Mouse (Mus musculus) intestine, embryonic 14.5 days (tissue): ENCODE results near the gene Adssl1. TPM values are rescaled to one million over a fixed set of nuclear protein-coding genes. Genes with fewer than 3 reads are reported as not detected.

Experiments used
- ATAC-seq: fragments of 200-750 bp; cut with Nextera tagmentation; replicated peaks from 2 replicates; pipeline ENCODE4 v1.8.0; 2017; ENCODE audit warnings: low read depth, moderate number of reproducible peaks, moderate TSS enrichment, moderate library complexity; ENCODE audit not compliant: low FRiP score, low TSS enrichment
- DNase-seq: peaks from one replicate; pipeline ENCODE4 v3.0.0-alpha.2; 2018; ENCODE audit warnings: low spot score
- H3K27ac ChIP-seq: fragments of 300-500 bp; sonication (generic); 2 replicates; pipeline ENCODE4 v1.5.1; 2014; ENCODE audit warnings: low read depth, mild to moderate bottlenecking, control low read depth
- H3K27me3 ChIP-seq: fragments of 300-500 bp; sonication (generic); replicated peaks from 2 replicates; pipeline ENCODE4 v1.6.1; 2014; ENCODE audit warnings: low read length, control low read depth; ENCODE audit not compliant: control insufficient read depth, insufficient read depth
- H3K36me3 ChIP-seq: fragments of 300-500 bp; sonication (generic); 2 replicates; pipeline ENCODE4 v1.6.1; 2014; ENCODE audit warnings: low read length, control low read depth; ENCODE audit not compliant: control insufficient read depth, insufficient read depth
- H3K4me1 ChIP-seq: fragments of 300-500 bp; sonication (generic); replicated peaks from 2 replicates; pipeline ENCODE4 v1.6.1; 2014; ENCODE audit warnings: low read length, control low read depth, mixed read lengths; ENCODE audit not compliant: control insufficient read depth, insufficient read depth
- H3K4me2 ChIP-seq: fragments of 300-500 bp; sonication (generic); 2 replicates; pipeline ENCODE4 v1.6.1; 2014; ENCODE audit warnings: low read length
- H3K4me3 ChIP-seq: fragments of 300-500 bp; sonication (generic); 2 replicates; pipeline ENCODE4 v1.5.1; 2014; ENCODE audit warnings: low read depth, low read length, control low read depth, mixed read lengths
- H3K9ac ChIP-seq: fragments of 300-500 bp; sonication (generic); 2 replicates; pipeline ENCODE4 v1.6.1; 2014; ENCODE audit warnings: mild to moderate bottlenecking, low read length
- H3K9me3 ChIP-seq: fragments of 300-500 bp; sonication (generic); 2 replicates; pipeline ENCODE4 v1.6.1; 2016; ENCODE audit warnings: low read length, control low read depth; ENCODE audit not compliant: control insufficient read depth
- WGBS: fragments of 180-500 bp; shearing (Covaris S2); extraction: QIAGEN DNeasy Blood & Tissue Kit; methylation state at CpG from one replicate; pipeline ENCODE4 v1.1.7; 2014; 5-methylcytosine and 5-hydroxymethylcytosine counted together
- polyA plus RNA-seq: library from polyadenylated mRNA; unstranded; fragments of >200 nt; fragmentation: Nextera tagmentation; extraction: Ambion mirVana; gene quantifications from 2 replicates; pipeline ENCODE4 v1.2.1, GENCODE M21; 2014

Gene Adssl1
- polyA plus RNA-seq, 1 experiment from 2014 or later = 1.8 TPM

- no peak overlapping the region for H3K9ac ChIP-seq
- no peak overlapping the region for H3K4me3 ChIP-seq
- H3K9me3 ChIP-seq = no peaks in the 10 kb centered on the region
- no peak overlapping the region for H3K4me2 ChIP-seq
- DNase-seq (no peak), ATAC-seq (no peak)
- H3K36me3 ChIP-seq = no peaks in the 10 kb centered on the region
- H3K27me3 ChIP-seq = peaks cover 4% of the 10 kb centered on the region; the same call in 1 of the 2 replicates
- WGBS = 68% methylated on average over 8 of the region's 8 CpGs
- peaks cover 38% of the 10 kb centered on the region for H3K4me1 ChIP-seq
- no peak overlapping the region for H3K27ac ChIP-seq
These were observed 29.1 kb upstream of the Adssl1 start for GRCm38 (mm10) chr12:112590566-112591239.

DNA sequence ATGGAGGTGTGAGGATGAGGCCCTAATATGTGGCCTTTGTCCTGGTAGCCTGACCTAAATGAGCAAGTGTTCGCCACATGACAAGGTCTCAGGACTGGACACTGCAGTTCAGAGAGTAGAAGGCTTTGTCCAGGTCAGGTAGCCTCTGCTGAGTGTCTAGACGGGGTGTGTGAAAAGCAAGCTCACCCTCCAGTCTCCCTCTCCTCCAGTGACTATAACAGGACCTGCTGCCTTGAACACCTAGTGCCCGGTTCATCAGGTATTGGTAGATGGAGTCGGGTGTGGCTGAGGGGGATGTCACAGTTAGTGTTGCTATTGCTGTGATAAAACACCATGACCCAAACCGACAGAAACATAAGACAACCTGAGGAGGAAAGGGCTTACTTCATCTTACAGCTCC is 28.6 kb upstream of the Adssl1 start:
- no peak for ATAC-seq
- H3K36me3 ChIP-seq = no peaks in the 10 kb centered on the region
- peaks cover 38% of the 10 kb centered on the region for H3K4me1 ChIP-seq
- H3K27ac ChIP-seq = no peak overlapping the region
- no peak overlapping the region for H3K9ac ChIP-seq
- H3K4me3 ChIP-seq = no peak overlapping the region
- DNase-seq = no peak
- no peaks in the 10 kb centered on the region for H3K9me3 ChIP-seq
- peaks cover 4% of the 10 kb centered on the region; the same call in 1 of the 2 replicates for H3K27me3 ChIP-seq
- no peak overlapping the region for H3K4me2 ChIP-seq
- 90% methylated on average over 5 of the region's 5 CpGs for WGBS

- H3K9ac ChIP-seq = no peak overlapping the region
- H3K4me1 ChIP-seq = peaks cover 38% of the 10 kb centered on the region
- no peaks in the 10 kb centered on the region for H3K9me3 ChIP-seq
- H3K4me2 ChIP-seq = no peak overlapping the region
- H3K36me3 ChIP-seq = no peaks in the 10 kb centered on the region
- ATAC-seq = no peak
- DNase-seq = no peak
- H3K27me3 ChIP-seq = peaks cover 4% of the 10 kb centered on the region; the same call in 1 of the 2 replicates
- no peak overlapping the region for H3K27ac ChIP-seq
- WGBS = 81% methylated on average over 3 of the region's 3 CpGs
- H3K4me3 ChIP-seq = no peak overlapping the region
These were observed 28.1 kb upstream of the Adssl1 start for GRCm38 (mm10) chr12:112591730-112592129.

DNA sequence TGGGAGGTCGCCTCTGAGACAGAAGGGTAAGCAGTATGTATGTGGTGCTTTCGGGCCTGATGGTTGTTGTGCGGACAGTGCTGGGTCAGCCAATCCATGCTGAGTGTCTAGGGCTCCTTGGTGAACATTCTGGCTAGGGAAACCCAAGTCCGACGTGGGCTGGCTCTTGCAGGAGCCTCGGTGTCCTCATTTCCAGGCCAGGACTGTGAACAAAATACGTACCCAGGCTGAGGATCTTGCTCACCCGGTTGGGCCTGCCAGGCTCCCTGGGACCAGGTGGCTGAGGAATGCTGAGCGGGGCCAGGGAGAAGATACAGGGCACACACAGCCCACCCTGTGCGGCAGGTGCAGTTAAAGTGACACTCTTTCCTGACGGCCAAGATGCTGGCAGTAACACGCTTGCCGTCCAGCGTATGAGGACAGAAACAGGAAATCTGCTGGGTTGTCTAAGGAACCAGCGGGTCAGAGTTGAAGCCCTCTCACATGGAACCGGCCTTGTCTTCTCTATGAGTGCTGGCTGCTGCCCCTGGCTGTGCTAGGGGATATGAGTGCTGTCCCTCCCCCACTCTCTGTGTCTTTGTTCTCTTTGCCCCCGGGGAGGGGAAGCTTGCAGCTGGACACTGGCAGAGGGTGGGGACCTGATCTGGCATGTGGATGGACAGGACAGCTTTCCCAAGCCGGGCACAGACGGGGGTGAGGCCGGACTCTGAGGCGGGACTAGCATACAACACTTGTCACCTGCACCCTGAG is 26.7 kb upstream of the Adssl1 start:
- Histone ChIP-seq H3K9ac (no peak overlapping the region), H3K4me3 (no peak overlapping the region), H3K36me3 (no peaks in the 10 kb centered on the region), H3K9me3 (no peaks in the 10 kb centered on the region), H3K27ac (no peak overlapping the region), H3K27me3 (no peaks in the 10 kb centered on the region), H3K4me1 (peaks cover 30% of the 10 kb centered on the region), H3K4me2 (no peak overlapping the region)
- ATAC-seq = no peak
- WGBS = 73% methylated on average over 21 of the region's 21 CpGs
- DNase-seq = no peak

- Histone ChIP-seq H3K36me3 (no peaks in the 10 kb centered on the region), H3K4me2 (no peak overlapping the region), H3K4me1 (peaks cover 25% of the 10 kb centered on the region), H3K4me3 (no peak overlapping the region), H3K27me3 (no peaks in the 10 kb centered on the region), H3K27ac (no peak overlapping the region; the same call in 1 of the 2 replicates), H3K9ac (no peak overlapping the region), H3K9me3 (no peaks in the 10 kb centered on the region)
- WGBS = 62% methylated on average over 16 of the region's 16 CpGs
- no peak for ATAC-seq
- no peak for DNase-seq
These were observed 25.6 kb upstream of the Adssl1 start for GRCm38 (mm10) chr12:112593951-112594915.

- Histone ChIP-seq H3K4me3 (no peak overlapping the region), H3K36me3 (no peaks in the 10 kb centered on the region), H3K9me3 (no peaks in the 10 kb centered on the region), H3K4me1 (peaks cover 25% of the 10 kb centered on the region), H3K27me3 (no peaks in the 10 kb centered on the region), H3K9ac (no peak overlapping the region), H3K27ac (no peak overlapping the region; the same call in none of the 2 replicates), H3K4me2 (no peak overlapping the region)
- ATAC-seq (no peak), DNase-seq (no peak)
- 38% methylated on average over 4 of the region's 4 CpGs for WGBS
These were observed 24.9 kb upstream of the Adssl1 start for GRCm38 (mm10) chr12:112594989-112595388.

DNA sequence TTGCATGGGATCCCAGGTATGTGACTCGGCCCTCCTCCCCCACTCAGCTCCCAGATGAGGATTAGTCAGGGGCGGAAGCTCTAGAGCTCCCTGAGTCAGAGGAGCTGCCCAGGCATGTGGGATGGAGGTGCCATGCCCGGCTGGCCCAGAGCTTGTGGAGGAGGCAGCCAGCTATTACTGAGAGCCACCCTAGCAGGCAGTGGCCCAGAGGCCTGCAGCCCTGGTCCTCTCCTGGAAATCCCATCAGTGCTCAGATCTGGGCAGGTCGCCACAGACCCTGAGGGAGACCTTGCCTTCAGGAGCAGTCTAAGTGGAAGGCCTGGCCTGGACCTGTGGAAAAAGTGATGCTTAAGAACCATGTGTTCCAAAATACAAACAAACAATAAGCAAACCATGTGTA is 24.2 kb upstream of the Adssl1 start:
- no peak overlapping the region for H3K27ac ChIP-seq

GRCm38 (mm10) chr12:112596454-112596853 is 23.4 kb upstream of the Adssl1 start:
- no peaks in the 10 kb centered on the region for H3K27me3 ChIP-seq
- H3K9me3 ChIP-seq = no peaks in the 10 kb centered on the region
- H3K9ac ChIP-seq = no peak overlapping the region
- ATAC-seq (no peak), DNase-seq (no peak)
- H3K4me1 ChIP-seq = peaks cover 21% of the 10 kb centered on the region
- no peak overlapping the region for H3K4me2 ChIP-seq
- H3K27ac ChIP-seq = no peak overlapping the region
- WGBS = 68% methylated on average over 9 of the region's 9 CpGs
- H3K4me3 ChIP-seq = no peak overlapping the region
- no peaks in the 10 kb centered on the region for H3K36me3 ChIP-seq

More for the DNA sequence above, 24.2 kb upstream of the Adssl1 start:
- 76% methylated on average over 4 of the region's 4 CpGs for WGBS
- Histone ChIP-seq H3K4me1 (peaks cover 21% of the 10 kb centered on the region), H3K9ac (no peak overlapping the region), H3K36me3 (no peaks in the 10 kb centered on the region), H3K9me3 (no peaks in the 10 kb centered on the region), H3K4me2 (no peak overlapping the region), H3K27me3 (no peaks in the 10 kb centered on the region), H3K4me3 (no peak overlapping the region)
- no peak for DNase-seq
- ATAC-seq = no peak
